Mouse (Mus musculus) intestine, postnatal 0 days (tissue): ENCODE results near the gene Dag1. TPM values are rescaled to one million over a fixed set of nuclear protein-coding genes. Genes with fewer than 3 reads are reported as not detected.

Source experiments
- ATAC-seq: fragments of 200-750 bp; cut with Nextera tagmentation; 2 replicates; pipeline ENCODE4 v1.8.0; 2017; ENCODE audit warnings: mild to moderate bottlenecking, moderate TSS enrichment, moderate library complexity
- H3K27ac ChIP-seq: fragments of 300-500 bp; sonication (generic); 2 replicates; pipeline ENCODE4 v1.5.1; 2014; ENCODE audit warnings: mild to moderate bottlenecking, low read depth, low read length, moderate library complexity
- H3K27me3 ChIP-seq: fragments of 300-500 bp; sonication (generic); replicated peaks from 2 replicates; pipeline ENCODE4 v1.6.1; 2014; ENCODE audit warnings: low read length, mixed read lengths; ENCODE audit not compliant: control insufficient read depth, insufficient read depth
- H3K36me3 ChIP-seq: fragments of 300-500 bp; sonication (generic); 2 replicates; pipeline ENCODE4 v1.6.1; 2014; ENCODE audit warnings: mild to moderate bottlenecking, moderate library complexity; ENCODE audit not compliant: control insufficient read depth, insufficient read depth
- H3K4me1 ChIP-seq: fragments of 300-500 bp; sonication (generic); replicated peaks from 2 replicates; pipeline ENCODE4 v1.6.1; 2014; ENCODE audit warnings: antibody characterized with exemption, low read length, mixed read lengths; ENCODE audit not compliant: control insufficient read depth, insufficient read depth
- H3K4me2 ChIP-seq: fragments of 300-500 bp; sonication (generic); replicated peaks from 2 replicates; pipeline ENCODE4 v1.6.1; 2014; ENCODE audit warnings: low read depth, mild to moderate bottlenecking, moderate library complexity
- H3K4me3 ChIP-seq: fragments of 300-500 bp; sonication (generic); 2 replicates; pipeline ENCODE4 v1.5.1; 2014; ENCODE audit warnings: low read depth, low read length
- H3K9ac ChIP-seq: fragments of 300-500 bp; sonication (generic); 2 replicates; pipeline ENCODE4 v1.6.1; 2014; ENCODE audit warnings: mild to moderate bottlenecking, low read depth, low read length
- H3K9me3 ChIP-seq: fragments of 300-500 bp; sonication (generic); 2 replicates; pipeline ENCODE4 v1.6.1; 2016; ENCODE audit warnings: mixed run types; ENCODE audit not compliant: control insufficient read depth
- CTCF ChIP-seq: sonication (generic); IDR thresholded peaks from 2 replicates; pipeline ENCODE4 v1.5.1; 2016; ENCODE audit warnings: low read depth, mild to moderate bottlenecking, control low read depth, antibody characterized with exemption, moderate library complexity
- WGBS: fragments of 180-500 bp; shearing (Covaris S2); extraction: QIAGEN DNeasy Blood & Tissue Kit; methylation state at CpG from one replicate; pipeline ENCODE4 v1.1.7; 2014; 5-methylcytosine and 5-hydroxymethylcytosine counted together
- polyA plus RNA-seq: library from polyadenylated mRNA; unstranded; fragments of >200 nt; fragmentation: Nextera tagmentation; extraction: Ambion mirVana; gene quantifications from 2 replicates; pipeline ENCODE4 v1.2.1, GENCODE M21; 2015

Dag1 gene
- polyA plus RNA-seq, 1 experiment from 2014 or later = 44.6 TPM

- Histone ChIP-seq H3K4me2 (peak overlapping the region; percentile 77), H3K27ac (peak overlapping the region; percentile 94), H3K36me3 (peaks cover 17% of the 10 kb centered on the region), H3K4me1 (peaks cover 5% of the 10 kb centered on the region; the same call in 1 of the 2 replicates), H3K4me3 (peak overlapping the region; percentile 72), H3K27me3 (no peaks in the 10 kb centered on the region), H3K9me3 (no peaks in the 10 kb centered on the region), H3K9ac (peak overlapping the region; percentile 71)
- 0% methylated on average over 1 of the region's 1 CpGs for WGBS
- no peak for TF ChIP-seq CTCF
- no peak for ATAC-seq
These were observed 41.4 kb upstream of the Dag1 start for GRCm38 (mm10) chr9:108305170-108305569.

DNA sequence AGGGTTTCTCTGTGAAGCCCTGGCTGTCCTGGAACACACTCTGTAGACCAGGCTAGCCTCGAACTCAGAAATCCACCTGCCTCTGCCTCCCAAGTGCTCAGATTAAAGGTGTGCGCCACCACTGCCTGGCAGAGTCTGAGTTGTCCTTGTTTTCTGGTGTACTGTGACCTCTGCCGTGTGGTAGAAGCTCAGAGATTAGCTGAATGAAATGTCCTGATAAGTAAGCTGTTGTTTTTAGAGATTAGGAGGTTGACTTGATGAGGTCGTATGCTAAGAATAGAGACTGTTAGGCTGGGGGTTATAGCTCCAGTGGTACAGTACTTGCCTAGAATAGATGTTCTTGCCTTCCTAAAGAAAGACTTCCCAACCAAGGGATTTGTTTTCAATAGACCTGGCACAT, 41.0 kb upstream of the Dag1 start:
- H3K9ac ChIP-seq = no peak overlapping the region
- no peaks in the 10 kb centered on the region for H3K9me3 ChIP-seq
- no peak for ATAC-seq
- H3K4me2 ChIP-seq = peak overlapping the region; percentile 77
- no peak overlapping the region for H3K4me3 ChIP-seq
- peaks cover 5% of the 10 kb centered on the region; the same call in 1 of the 2 replicates for H3K4me1 ChIP-seq
- H3K27ac ChIP-seq = peak overlapping the region; percentile 94; the same call in 1 of the 2 replicates
- TF ChIP-seq CTCF = no peak
- peaks cover 17% of the 10 kb centered on the region for H3K36me3 ChIP-seq
- 56% methylated on average over 4 of the region's 4 CpGs for WGBS
- no peaks in the 10 kb centered on the region for H3K27me3 ChIP-seq

DNA sequence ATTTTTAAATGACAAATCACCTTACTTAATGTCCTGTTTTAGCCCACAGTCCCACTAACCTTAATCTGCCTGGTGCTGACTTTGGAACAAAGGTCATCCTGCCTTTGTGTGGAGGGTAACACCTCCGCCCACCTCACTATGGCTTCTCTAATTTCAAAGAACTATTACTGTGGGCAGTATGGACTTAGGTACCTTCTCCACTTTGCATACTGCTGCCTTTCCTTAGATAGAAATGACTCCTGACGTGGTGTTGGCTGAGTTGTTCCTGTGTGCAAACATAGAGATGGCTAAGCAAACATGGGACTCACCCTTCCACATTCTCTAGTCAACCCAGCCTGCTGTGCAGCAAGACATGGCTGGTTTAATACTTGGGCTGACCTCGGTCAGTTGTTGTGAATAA, 38.1 kb upstream of the Dag1 start:
- TF ChIP-seq CTCF = no peak
- no peak overlapping the region for H3K4me3 ChIP-seq
- 0 out of 2 replicates have a peak, but pooled peaks cover 5% of the 10 kb centered on the region for H3K4me1 ChIP-seq
- H3K9me3 ChIP-seq = no peaks in the 10 kb centered on the region
- 51% methylated on average over 3 of the region's 3 CpGs for WGBS
- no peak for ATAC-seq
- no peak overlapping the region for H3K27ac ChIP-seq
- H3K36me3 ChIP-seq = peaks cover 22% of the 10 kb centered on the region
- no peak overlapping the region for H3K9ac ChIP-seq
- no peaks in the 10 kb centered on the region for H3K27me3 ChIP-seq
- no peak overlapping the region for H3K4me2 ChIP-seq

DNA sequence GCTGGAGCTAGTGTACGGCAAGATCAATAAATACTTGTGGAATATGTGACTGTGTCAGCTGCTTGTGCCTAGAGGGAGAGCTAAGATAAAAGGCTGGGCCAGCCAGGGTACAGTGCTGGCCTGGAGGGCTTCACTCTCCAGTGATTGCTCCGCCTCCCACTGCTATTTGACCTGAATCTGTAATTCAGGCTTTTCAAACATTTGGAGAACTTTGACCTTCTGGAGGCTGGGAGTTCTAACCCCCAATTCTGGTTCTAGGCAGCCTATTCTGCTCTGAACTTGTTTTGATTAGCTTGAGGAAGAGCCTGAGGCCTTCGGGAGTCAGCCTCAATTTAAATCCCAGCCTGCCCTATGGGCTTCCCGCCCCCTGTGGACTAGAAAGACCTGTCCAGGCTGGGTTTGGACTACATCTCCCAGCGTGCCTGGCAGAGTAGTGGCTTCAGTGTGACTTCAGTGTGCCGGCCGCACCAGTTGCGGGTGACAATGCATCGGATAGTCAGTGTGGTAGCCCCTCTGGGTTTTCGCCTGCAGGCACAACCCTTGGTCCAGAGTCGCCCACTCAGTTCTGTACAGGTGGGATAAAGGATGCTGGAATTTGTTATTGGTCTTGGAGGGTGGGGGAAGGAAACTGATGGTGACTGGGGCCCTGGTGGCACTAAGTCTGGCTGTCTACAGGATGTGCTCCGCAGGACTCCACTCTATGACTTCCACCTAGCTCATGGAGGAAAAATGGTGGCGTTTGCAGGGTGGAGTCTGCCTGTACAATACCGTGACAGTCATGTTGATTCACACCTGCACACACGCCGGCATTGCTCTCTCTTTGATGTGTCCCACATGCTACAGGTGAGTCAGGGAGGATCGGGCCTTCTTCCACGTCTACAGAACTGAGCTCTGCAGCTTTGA, 32.9 kb upstream of the Dag1 start, which contains the start of gene Amt:
TSS of gene Amt (plus strand) at position 401 of the 903 bp plus-strand sequence.
- peak within 1 kb of the TSS; percentile 5; the same call in 1 of the 2 replicates for H3K4me3 ChIP-seq
- ATAC-seq = peak; percentile 78
- no peaks in the 10 kb centered on the region for H3K27me3 ChIP-seq
- no peak for TF ChIP-seq CTCF
- 23% methylated on average over 18 of the region's 18 CpGs for WGBS
- H3K36me3 ChIP-seq = 0 out of 2 replicates have a peak, but pooled peaks cover 9% of the 10 kb centered on the region
- H3K4me2 ChIP-seq = peak within 1 kb of the TSS; percentile 53
- H3K9me3 ChIP-seq = no peaks in the 10 kb centered on the region
- H3K9ac ChIP-seq = no peak within 1 kb of the TSS; the same call in 1 of the 2 replicates
- H3K27ac ChIP-seq = peak within 1 kb of the TSS; percentile 66
- H3K4me1 ChIP-seq = no peaks in the 10 kb centered on the region

- Histone ChIP-seq H3K4me2 (peak overlapping the region; percentile 74), H3K27me3 (no peaks in the 10 kb centered on the region), H3K9ac (no peak overlapping the region), H3K4me3 (peak overlapping the region; percentile 51), H3K9me3 (no peaks in the 10 kb centered on the region), H3K36me3 (no peaks in the 10 kb centered on the region), H3K4me1 (no peaks in the 10 kb centered on the region), H3K27ac (no peak overlapping the region)
- no peak for TF ChIP-seq CTCF
- WGBS = 37% methylated on average over 6 of the region's 6 CpGs
- no peak for ATAC-seq
These were observed 27.0 kb upstream of the Dag1 start for GRCm38 (mm10) chr9:108290773-108291172.

- under 1% methylated on average over 32 of the region's 32 CpGs for WGBS
- H3K27me3 ChIP-seq = no peaks in the 10 kb centered on the region
- no peak within 1 kb of the TSS for H3K27ac ChIP-seq
- no peaks in the 10 kb centered on the region for H3K9me3 ChIP-seq
- peak within 1 kb of the TSS; percentile 74 for H3K4me2 ChIP-seq
- 0 out of 2 replicates have a peak, but pooled peaks have one; percentile 9 for TF ChIP-seq CTCF
- peak; percentile 92 for ATAC-seq
- H3K36me3 ChIP-seq = no peaks in the 10 kb centered on the region
- H3K4me3 ChIP-seq = peak within 1 kb of the TSS; percentile 51
- H3K9ac ChIP-seq = peak within 1 kb of the TSS; percentile 35; the same call in 1 of the 2 replicates
- H3K4me1 ChIP-seq = no peaks in the 10 kb centered on the region
These were observed 26.4 kb upstream of the Dag1 start, which contains the start of gene Nicn1 for GRCm38 (mm10) chr9:108290016-108290750. Gene Nicn1, plus strand, starts transcription at chr9:108290429.
